Mouse (Mus musculus) cerebellum, adult 2 months (tissue): Measurements from ENCODE around the gene Epha7.

Experiments used
- CTCF ChIP-seq: fragments of 200-500 bp; IDR thresholded peaks from 2 replicates; pipeline ENCODE4 v1.5.1; 2011; ENCODE audit warnings: low read depth, mild to moderate bottlenecking, control low read depth, low read length, moderate library complexity, borderline replicate concordance; ENCODE audit not compliant: insufficient read depth
- POLR2A ChIP-seq: fragments of 200-500 bp; IDR thresholded peaks from 2 replicates; pipeline ENCODE4 v1.6.1; 2011; ENCODE audit warnings: low read length, control low read depth, borderline replicate concordance; ENCODE audit not compliant: insufficient read depth

DNA sequence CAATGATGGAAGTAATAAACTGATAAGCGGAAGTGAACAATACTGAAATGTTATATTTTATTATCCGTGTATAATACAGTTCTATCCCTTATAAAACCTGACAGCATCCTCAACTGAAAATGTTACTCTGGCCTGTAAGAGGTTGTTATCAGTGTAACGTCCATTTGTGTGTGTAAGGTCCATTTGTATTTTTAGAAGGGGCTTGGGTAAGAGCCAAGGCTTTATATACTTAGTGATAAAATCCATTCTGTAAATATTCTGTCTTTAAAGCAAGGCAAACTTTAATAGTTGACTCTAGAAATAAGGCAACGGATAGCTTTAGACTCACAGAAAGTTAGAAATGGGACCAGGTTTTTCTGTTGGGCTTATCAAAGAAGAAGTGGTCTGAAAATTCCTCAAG, 113.1 kb downstream of the Epha7 start:
- no peak for TF ChIP-seq CTCF
- no peak for TF ChIP-seq POLR2A
